Mouse (Mus musculus) adrenal gland, postnatal 14 days (tissue): ENCODE measurements around the gene Hivep3. TPM values are rescaled to one million over a fixed set of nuclear protein-coding genes. Genes with fewer than 3 reads are reported as not detected.
A peak's percentile ranks its signal among the peaks of the same experiment; 100 is the strongest.

ENCODE experiments used
- DNase-seq: peaks from one replicate; pipeline ENCODE4 v3.0.0; 2021; ENCODE audit warnings: mixed read lengths
- long read RNA-seq, 2 experiments: library from polyadenylated mRNA; stranded (forward); transcript quantifications; one replicate each; pipeline ENCODE4 v2.0.0; 2021
- total RNA-seq: library from RNA; stranded (reverse); gene quantifications from 2 replicates; pipeline ENCODE4 v1.2.3, GENCODE M21; 2021

The Hivep3 gene
- 9.4 and 10.0 TPM in 2 replicates for total RNA-seq
- long read RNA-seq, experiment 1, partial matches to known transcripts, result 0 of 1 reads
- long read RNA-seq, experiment 1, other reads (novel, unspliced or antisense), result 0 of 1 reads
- long read RNA-seq, experiment 2, partial matches to known transcripts, result 0 of 5 reads
- long read RNA-seq, experiment 2, other reads (novel, unspliced or antisense), result 4 of 5 reads

- DNase-seq, result peak; percentile 100
Observed at GRCm38 (mm10) chr4:119733184-119733880, at the start of gene Hivep3. Gene Hivep3 (plus strand): TSS chr4:119733784.

- DNase-seq, result no peak
Observed at GRCm38 (mm10) chr4:119685746-119686145, 47.8 kb upstream of the Hivep3 start.

- DNase-seq, result peak; percentile 19
Observed at GRCm38 (mm10) chr4:119698339-119698738, 35.2 kb upstream of the Hivep3 start.

GRCm38 (mm10) chr4:119701269-119701954, 32.2 kb upstream of the Hivep3 start:
- no peak for DNase-seq

- DNase-seq, result no peak
Observed at GRCm38 (mm10) chr4:119703965-119704364, 29.6 kb upstream of the Hivep3 start.

GRCm38 (mm10) chr4:119707326-119707725, 26.3 kb upstream of the Hivep3 start:
- no peak for DNase-seq

GRCm38 (mm10) chr4:119707751-119708150, 25.8 kb upstream of the Hivep3 start:
- DNase-seq, result no peak

GRCm38 (mm10) chr4:119710208-119710607, 23.4 kb upstream of the Hivep3 start:
- DNase-seq, result no peak

- peak; percentile 36 for DNase-seq
Observed at GRCm38 (mm10) chr4:119717443-119717842, 16.1 kb upstream of the Hivep3 start.

- no peak for DNase-seq
Observed at GRCm38 (mm10) chr4:119721531-119721930, 12.1 kb upstream of the Hivep3 start.

- no peak for DNase-seq
Observed at GRCm38 (mm10) chr4:119726074-119726473, 7.5 kb upstream of the Hivep3 start.

GRCm38 (mm10) chr4:119727871-119728270, 5.7 kb upstream of the Hivep3 start:
- DNase-seq, result no peak

- peak; percentile 69 for DNase-seq
Observed at GRCm38 (mm10) chr4:119733942-119734341, 358 bp downstream of the Hivep3 start.

GRCm38 (mm10) chr4:119734352-119734751, 768 bp downstream of the Hivep3 start:
- DNase-seq, result no peak

- DNase-seq, result peak; percentile 26
Observed at GRCm38 (mm10) chr4:119738641-119739040, 5.1 kb downstream of the Hivep3 start.

- DNase-seq, result peak; percentile 17
Observed at GRCm38 (mm10) chr4:119739301-119740062, 5.9 kb downstream of the Hivep3 start.

- DNase-seq, result no peak
Observed at GRCm38 (mm10) chr4:119748341-119748740, 14.8 kb downstream of the Hivep3 start.

GRCm38 (mm10) chr4:119750157-119750556, 16.6 kb downstream of the Hivep3 start:
- DNase-seq, result no peak

GRCm38 (mm10) chr4:119750681-119751211, 17.2 kb downstream of the Hivep3 start:
- DNase-seq, result no peak

- peak; percentile 65 for DNase-seq
Observed at GRCm38 (mm10) chr4:119751408-119752006, 17.9 kb downstream of the Hivep3 start.

GRCm38 (mm10) chr4:119759574-119760233, 26.1 kb downstream of the Hivep3 start:
- no peak for DNase-seq
